In the genomic region with DNA sequence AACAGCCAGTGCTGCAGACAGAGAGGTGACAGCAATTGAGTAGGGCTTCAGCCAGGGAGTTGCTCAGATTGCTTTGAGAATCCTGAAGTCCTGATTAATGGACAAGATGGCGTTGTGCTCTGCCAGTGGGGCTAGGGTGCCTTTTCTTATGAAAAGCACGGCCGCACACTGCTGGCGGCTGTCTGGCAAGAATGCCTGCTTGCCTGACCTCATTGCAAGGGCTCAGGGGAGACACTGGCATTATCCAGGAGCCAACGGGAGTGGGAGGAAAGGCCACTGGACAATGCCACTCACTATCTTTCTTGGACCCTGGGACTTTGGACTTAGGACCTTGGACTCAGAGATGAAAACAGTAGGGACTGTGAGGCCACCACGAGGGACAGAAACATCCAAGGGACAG, we compare ENCODE assay signal across 9 mouse cellular contexts.
DNase-seq lines count a peak whose midpoint lies in the region; ATAC-seq lines count a peak whose summit lies in the region.
"Had no signal": no experiment of that assay in that cellular context is flagged by ENCODE, and none has a peak within 500 bp of the region (broad histone marks: within the 10 kb centered on the region; RNA-seq: fewer than 3 reads in every experiment).

No protein-coding gene starts in this region.

- H3K4me3 ChIP-seq in neural tube, embryonic 11.5 days (ENCODE audit: low read depth, low read length), result no peak overlapping the region
- H3K4me3 ChIP-seq: limb, embryonic 13.5 days had no signal

- H3K36me3 ChIP-seq in neural tube, embryonic 11.5 days (ENCODE audit: control insufficient read depth, insufficient read depth, low read length), result no peaks in the 10 kb centered on the region

- no peak; the same call in 1 of the 2 replicates for ATAC-seq in neural tube, embryonic 11.5 days (ENCODE audit: insufficient read depth, low FRiP score, low TSS enrichment)

- no peak overlapping the region for H3K9ac ChIP-seq in neural tube, embryonic 11.5 days (ENCODE audit: low read length)
- H3K9ac ChIP-seq: limb, embryonic 13.5 days had no signal

- peaks cover 29% of the 10 kb centered on the region for H3K4me1 ChIP-seq in neural tube, embryonic 11.5 days (ENCODE audit: control insufficient read depth, insufficient read depth, low read length)

- peak overlapping the region; percentile 30; the same call in 1 of the 2 replicates for H3K27ac ChIP-seq in neural tube, embryonic 11.5 days (ENCODE audit: low read depth, low read length)
- H3K27ac ChIP-seq: limb, embryonic 13.5 days had no signal

- H3K9me3 ChIP-seq in neural tube, embryonic 11.5 days (ENCODE audit: control insufficient read depth, low read length), result no peaks in the 10 kb centered on the region
- H3K9me3 ChIP-seq: limb, embryonic 13.5 days had no signal

- no peak overlapping the region for H3K4me2 ChIP-seq in neural tube, embryonic 11.5 days (ENCODE audit: low read depth)
- H3K4me2 ChIP-seq: limb, embryonic 13.5 days had no signal

- peak; percentile 72 to 85 for DNase-seq in adrenal gland, adult (ENCODE audit: inconsistent age in 2 of 2, low spot score in 1 of 2)
- DNase-seq in adrenal gland, adult 8-10 months, result no peak
- no peak for DNase-seq in neural tube, embryonic 11.5 days (ENCODE audit: low spot score)
- no peak for DNase-seq in neural tube, embryonic 10.5 days (ENCODE audit: extremely low spot score, low spot score)
- peak; percentile 75 for DNase-seq in kidney, adult 9 months
- DNase-seq in testis, postnatal 10 days (ENCODE audit: low spot score), result peak; percentile 69
- no peak for DNase-seq in gastrocnemius, postnatal 4 days (ENCODE audit: low spot score in 2 of 2)
- no peak for DNase-seq in right cerebral cortex, postnatal 25 days

- H3K27me3 ChIP-seq in neural tube, embryonic 11.5 days (ENCODE audit: control insufficient read depth, insufficient read depth, low read length), result no peaks in the 10 kb centered on the region
- H3K27me3 ChIP-seq: limb, embryonic 13.5 days had no signal

- WGBS in neural tube, embryonic 11.5 days, result 44% methylated on average over 6 of the region's 6 CpGs

Comparison
In these comparisons a context has a peak if more than half of its experiments do, and no peak if none do; other contexts are left out.
1. DNase-seq: peak in adrenal gland, adult (2 of 2), kidney, adult 9 months (single experiment) and testis, postnatal 10 days (single experiment); none in adrenal gland, adult 8-10 months (single experiment), neural tube, embryonic 11.5 days (single experiment), neural tube, embryonic 10.5 days (single experiment), gastrocnemius, postnatal 4 days (0 of 2) and right cerebral cortex, postnatal 25 days (single experiment).